Mouse (Mus musculus): ENCODE measurements around the gene Prickle3.

- no peak for TF ChIP-seq CTCF (IDR thresholded peaks at IDR 0.05; ENCODE audit: borderline replicate concordance, insufficient read depth, low read length)
- TF ChIP-seq POLR2A (IDR thresholded peaks at IDR 0.05; ENCODE audit: low read depth, low read length) = no peak
These were observed 4.0 kb downstream of the Prickle3 start for GRCm38 (mm10) chrX:7661086-7661485.
